Mouse (Mus musculus): ENCODE measurements around the gene Prep. TPM values are rescaled to one million over a fixed set of nuclear protein-coding genes. Genes with fewer than 3 reads are reported as not detected.

The Prep gene
- polyA plus RNA-seq, 1 experiment from 2014 or later: 26.9 TPM

DNA sequence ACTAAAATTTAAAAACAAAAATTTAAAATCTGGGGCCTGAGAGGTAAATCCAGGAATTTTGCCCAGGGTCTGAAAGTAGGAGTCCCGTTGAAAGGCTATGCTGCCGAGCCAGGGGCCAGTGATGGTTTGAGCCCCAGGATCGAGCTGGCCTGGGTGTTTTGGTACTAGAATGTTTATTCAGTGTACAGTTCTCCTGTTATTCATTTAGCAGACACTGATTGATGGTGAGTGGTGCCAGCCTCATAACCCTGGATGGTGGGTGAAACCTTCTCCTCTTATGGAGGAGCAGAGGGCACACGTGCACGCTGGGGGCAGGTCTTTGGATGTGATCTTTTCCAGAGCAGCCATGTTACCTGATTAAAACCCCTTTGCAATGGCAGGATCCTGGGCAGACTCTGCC lies 75.4 kb downstream of the Prep start:
- Histone ChIP-seq H3K27me3 (replicated peaks; ENCODE audit: control insufficient read depth, insufficient read depth, low read length) (no peaks in the 10 kb centered on the region), H3K4me1 (ENCODE audit: control insufficient read depth, insufficient read depth, low read depth, low read length) (peaks cover 13% of the 10 kb centered on the region), H3K36me3 (ENCODE audit: control insufficient read depth, insufficient read depth, low read length) (no peaks in the 10 kb centered on the region; the same call in 1 of the 2 replicates), H3K4me2 (ENCODE audit: low read length) (no peak overlapping the region), H3K9ac (ENCODE audit: low read depth, low read length) (no peak overlapping the region), H3K4me3 (ENCODE audit: low read length) (no peak overlapping the region), H3K27ac (ENCODE audit: low read depth, low read length) (no peak overlapping the region), H3K9me3 (ENCODE audit: control insufficient read depth, low read length) (no peaks in the 10 kb centered on the region)
- 81% methylated on average over 5 of the region's 5 CpGs for WGBS
- ATAC-seq: no peak

DNA sequence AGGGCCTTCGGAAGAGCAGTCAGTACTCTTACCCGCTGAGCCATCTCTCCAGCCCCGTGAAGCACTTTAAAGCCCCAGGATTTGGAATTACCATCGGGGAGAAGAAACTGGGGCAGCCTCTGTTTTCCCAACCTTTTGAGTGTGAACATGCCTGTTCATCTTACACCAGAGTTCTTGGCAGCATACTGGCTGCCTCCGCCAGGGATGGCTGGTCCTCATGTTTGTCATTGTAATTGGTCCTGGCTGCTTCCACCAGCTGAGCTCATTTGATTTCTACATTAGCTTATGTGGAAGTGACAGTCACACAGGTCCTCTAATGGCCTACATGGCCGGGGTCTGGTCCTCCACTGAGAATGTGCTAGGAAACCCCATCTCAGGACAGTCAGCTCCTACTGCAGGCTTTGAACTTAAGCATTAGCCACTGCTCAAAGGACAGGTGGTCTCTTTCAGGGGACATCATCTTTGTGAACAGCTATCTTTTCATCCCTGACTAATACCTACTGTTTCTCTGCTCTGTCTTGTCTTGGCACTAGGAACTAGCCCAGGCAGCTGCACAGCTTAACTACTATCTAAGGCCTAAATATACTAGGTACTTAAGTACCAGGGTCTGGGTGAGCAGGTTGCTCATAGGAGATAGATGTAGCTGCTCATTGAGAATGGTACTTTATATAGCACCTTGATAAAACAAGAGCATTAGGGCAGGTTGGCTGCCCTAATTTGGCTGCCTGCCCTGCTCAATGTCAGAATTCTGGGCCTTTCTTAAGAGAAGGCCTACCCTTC lies 77.2 kb downstream of the Prep start:
- Histone ChIP-seq H3K4me2 (ENCODE audit: low read length) (no peak overlapping the region), H3K27ac (ENCODE audit: low read depth, low read length) (no peak overlapping the region), H3K36me3 (ENCODE audit: control insufficient read depth, insufficient read depth, low read length) (peaks cover 2% of the 10 kb centered on the region; the same call in 1 of the 2 replicates), H3K27me3 (replicated peaks; ENCODE audit: control insufficient read depth, insufficient read depth, low read length) (no peaks in the 10 kb centered on the region), H3K4me3 (ENCODE audit: low read length) (no peak overlapping the region), H3K4me1 (ENCODE audit: control insufficient read depth, insufficient read depth, low read depth, low read length) (peaks cover 13% of the 10 kb centered on the region), H3K9ac (ENCODE audit: low read depth, low read length) (no peak overlapping the region), H3K9me3 (ENCODE audit: control insufficient read depth, low read length) (no peaks in the 10 kb centered on the region)
- ATAC-seq: no peak
- whole genome bisulfite sequencing: 86% methylated on average over 6 of the region's 6 CpGs

DNA sequence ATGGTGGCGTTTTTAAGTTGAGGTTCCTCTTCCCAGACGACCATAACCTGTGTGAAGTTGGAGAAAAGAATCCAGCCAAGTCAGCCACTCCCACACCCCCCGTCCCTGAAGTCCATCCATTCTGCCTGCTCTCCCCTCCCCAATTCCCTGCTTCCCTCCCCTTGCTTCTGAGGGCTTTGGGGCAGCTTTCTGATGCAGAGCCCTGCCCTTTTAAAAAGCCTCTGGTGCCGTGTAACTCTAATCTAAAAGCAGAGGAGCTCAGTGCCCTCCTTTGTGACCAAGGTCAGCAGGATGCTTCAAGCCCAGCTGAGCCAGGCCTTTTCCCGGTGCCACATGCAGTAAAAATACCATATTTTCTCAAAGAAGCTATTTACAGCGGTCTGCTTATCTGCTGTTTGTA lies 79.8 kb downstream of the Prep start:
- Histone ChIP-seq H3K4me2 (ENCODE audit: low read length) (no peak overlapping the region), H3K36me3 (ENCODE audit: control insufficient read depth, insufficient read depth, low read length) (peaks cover 3% of the 10 kb centered on the region)
- 16% methylated on average over 6 of the region's 6 CpGs for WGBS

DNA sequence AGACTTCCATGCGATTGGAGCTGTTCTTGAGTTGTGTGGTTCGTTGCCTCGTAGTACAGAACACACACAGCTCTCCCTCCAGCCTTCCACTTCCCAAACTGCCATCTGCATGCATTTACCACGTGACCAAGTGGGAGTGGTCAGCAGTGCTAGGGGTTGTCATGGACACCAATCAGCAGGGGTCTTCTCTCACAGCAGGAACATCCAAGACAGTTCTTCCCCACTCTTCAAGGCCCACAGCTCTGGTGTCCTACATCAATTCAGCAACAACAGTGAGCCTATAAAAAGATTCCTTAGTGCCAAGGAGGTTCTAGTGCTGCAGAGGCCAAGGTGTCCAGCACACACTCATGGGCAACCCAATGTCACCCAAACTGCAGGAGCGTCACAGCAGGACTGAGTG lies 84.1 kb downstream of the Prep start:
- Histone ChIP-seq H3K4me2 (ENCODE audit: low read length) (no peak overlapping the region), H3K9me3 (ENCODE audit: control insufficient read depth, low read length) (no peaks in the 10 kb centered on the region), H3K4me3 (ENCODE audit: low read length) (no peak overlapping the region), H3K27me3 (replicated peaks; ENCODE audit: control insufficient read depth, insufficient read depth, low read length) (no peaks in the 10 kb centered on the region), H3K27ac (ENCODE audit: low read depth, low read length) (0 out of 2 replicates have a peak overlapping the region, but pooled peaks have one; percentile 5), H3K36me3 (ENCODE audit: control insufficient read depth, insufficient read depth, low read length) (peaks cover 17% of the 10 kb centered on the region), H3K9ac (ENCODE audit: low read depth, low read length) (no peak overlapping the region), H3K4me1 (ENCODE audit: control insufficient read depth, insufficient read depth, low read depth, low read length) (peaks cover 11% of the 10 kb centered on the region; the same call in 1 of the 2 replicates)
- ATAC-seq: no peak
- WGBS: 48% methylated on average over 5 of the region's 5 CpGs

More for the DNA sequence above, 79.8 kb downstream of the Prep start:
- H3K9ac ChIP-seq (ENCODE audit: low read depth, low read length): no peak overlapping the region
- H3K4me1 ChIP-seq (ENCODE audit: control insufficient read depth, insufficient read depth, low read depth, low read length): peaks cover 11% of the 10 kb centered on the region; the same call in 1 of the 2 replicates
- no peak overlapping the region for H3K27ac ChIP-seq (ENCODE audit: low read depth, low read length)
- H3K4me3 ChIP-seq (ENCODE audit: low read length): no peak overlapping the region
- no peak for ATAC-seq
- H3K27me3 ChIP-seq (replicated peaks; ENCODE audit: control insufficient read depth, insufficient read depth, low read length): no peaks in the 10 kb centered on the region
- no peaks in the 10 kb centered on the region for H3K9me3 ChIP-seq (ENCODE audit: control insufficient read depth, low read length)

DNA sequence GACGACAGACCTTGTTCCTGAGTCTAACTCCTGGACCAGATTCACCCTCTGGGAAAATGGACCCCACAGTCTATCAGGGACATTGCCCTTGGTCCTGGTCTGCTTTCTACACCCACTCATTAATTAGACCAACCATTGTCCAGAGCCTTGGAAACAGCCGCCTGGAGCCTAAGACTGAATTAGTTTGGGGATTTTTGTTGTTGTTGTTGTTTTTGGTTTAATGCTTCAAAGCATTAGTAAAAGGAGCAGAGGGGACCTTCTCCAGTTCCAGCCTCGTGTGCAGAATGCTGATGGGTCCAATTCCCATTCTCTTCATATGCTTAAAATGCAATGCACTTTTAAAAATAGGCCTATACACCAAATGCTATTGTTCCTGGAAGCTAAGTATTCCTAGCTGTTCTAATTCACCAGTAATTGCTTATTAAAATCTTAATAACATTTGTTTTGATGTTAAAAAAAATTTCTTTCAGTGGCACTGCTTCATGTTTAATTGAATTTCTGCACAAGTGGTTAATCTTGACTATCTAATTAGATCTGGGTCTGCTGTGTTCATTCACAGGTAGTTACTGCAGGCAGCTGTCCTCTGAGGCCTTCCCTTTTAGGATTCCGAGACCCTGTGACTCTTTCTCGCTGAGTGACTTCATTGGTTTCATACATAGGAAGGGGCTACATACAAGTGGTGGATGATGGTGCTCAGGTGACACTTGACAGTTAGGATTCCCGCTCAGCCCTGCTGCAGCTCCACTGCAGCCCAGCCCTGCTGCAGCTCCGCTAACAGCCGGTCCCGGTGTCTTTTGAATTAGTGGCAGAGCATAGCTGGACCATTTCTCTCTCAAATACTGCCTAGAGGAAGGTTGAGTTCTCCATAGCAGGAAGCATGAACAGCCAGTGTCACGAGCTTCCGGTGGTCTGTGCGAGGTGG lies 85.0 kb downstream of the Prep start:
- Histone ChIP-seq H3K4me3 (ENCODE audit: low read length) (no peak overlapping the region), H3K4me2 (ENCODE audit: low read length) (no peak overlapping the region), H3K36me3 (ENCODE audit: control insufficient read depth, insufficient read depth, low read length) (peaks cover 17% of the 10 kb centered on the region), H3K4me1 (ENCODE audit: control insufficient read depth, insufficient read depth, low read depth, low read length) (peaks cover 6% of the 10 kb centered on the region; the same call in 1 of the 2 replicates), H3K27ac (ENCODE audit: low read depth, low read length) (peak overlapping the region; percentile 60), H3K9me3 (ENCODE audit: control insufficient read depth, low read length) (no peaks in the 10 kb centered on the region), H3K27me3 (replicated peaks; ENCODE audit: control insufficient read depth, insufficient read depth, low read length) (no peaks in the 10 kb centered on the region), H3K9ac (ENCODE audit: low read depth, low read length) (no peak overlapping the region)
- 74% methylated on average over 12 of the region's 12 CpGs for WGBS
- ATAC-seq: peak; percentile 67

DNA sequence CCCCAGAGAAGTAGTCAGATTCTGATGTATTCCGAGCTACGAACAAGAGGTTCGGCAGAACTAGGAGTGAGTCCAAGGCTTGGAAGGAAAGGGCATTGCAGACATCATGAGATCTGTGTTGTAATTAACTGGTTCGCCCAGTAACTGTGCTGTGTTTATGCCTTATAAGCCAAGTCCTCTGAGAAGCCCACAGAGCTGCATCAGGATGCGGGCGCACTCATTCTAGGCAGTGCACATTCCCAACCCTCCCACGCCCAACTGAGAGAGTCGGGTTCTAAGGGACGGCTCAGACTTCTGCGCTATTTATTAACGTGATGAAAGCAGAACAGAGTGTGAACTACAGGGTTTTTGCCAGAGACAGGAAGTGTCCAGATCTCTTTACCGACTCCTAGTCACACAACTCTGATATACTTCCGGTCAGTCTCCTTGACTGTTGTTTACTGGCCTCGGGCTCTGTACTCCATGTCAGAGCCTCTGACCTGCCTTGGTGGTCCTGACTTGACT lies 87.6 kb downstream of the Prep start:
- Histone ChIP-seq H3K36me3 (ENCODE audit: control insufficient read depth, insufficient read depth, low read length) (peaks cover 27% of the 10 kb centered on the region), H3K4me2 (ENCODE audit: low read length) (no peak overlapping the region), H3K27me3 (replicated peaks; ENCODE audit: control insufficient read depth, insufficient read depth, low read length) (no peaks in the 10 kb centered on the region), H3K4me3 (ENCODE audit: low read length) (no peak overlapping the region), H3K9me3 (ENCODE audit: control insufficient read depth, low read length) (no peaks in the 10 kb centered on the region), H3K4me1 (ENCODE audit: control insufficient read depth, insufficient read depth, low read depth, low read length) (peaks cover 3% of the 10 kb centered on the region; the same call in 1 of the 2 replicates), H3K9ac (ENCODE audit: low read depth, low read length) (no peak overlapping the region), H3K27ac (ENCODE audit: low read depth, low read length) (no peak overlapping the region)
- 96% methylated on average over 14 of the region's 14 CpGs for WGBS
- no peak for ATAC-seq

DNA sequence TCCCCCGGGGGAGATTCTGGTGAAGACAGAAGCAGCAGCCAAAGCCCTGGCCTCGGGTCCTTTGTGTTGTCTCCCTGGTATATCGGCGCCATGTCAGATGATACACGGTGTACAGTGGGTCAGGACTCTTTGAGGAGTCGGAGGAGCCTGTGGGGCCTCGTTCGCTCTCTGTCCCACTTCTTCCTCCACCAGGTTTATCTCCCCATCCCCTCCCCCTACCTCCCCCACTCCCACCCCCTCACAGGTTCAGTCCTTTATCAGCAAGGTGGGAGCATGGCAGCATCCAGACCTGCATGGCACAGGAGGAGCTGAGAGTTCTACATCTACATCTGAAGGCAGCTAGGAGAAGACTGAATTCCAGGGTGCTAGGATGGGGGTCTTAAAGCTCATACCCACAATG lies 98.8 kb downstream of the Prep start:
- ATAC-seq: no peak
- Histone ChIP-seq H3K36me3 (ENCODE audit: control insufficient read depth, insufficient read depth, low read length) (peaks cover under 1% of the 10 kb centered on the region; the same call in 1 of the 2 replicates), H3K27ac (ENCODE audit: low read depth, low read length) (no peak overlapping the region), H3K9ac (ENCODE audit: low read depth, low read length) (no peak overlapping the region), H3K27me3 (replicated peaks; ENCODE audit: control insufficient read depth, insufficient read depth, low read length) (no peaks in the 10 kb centered on the region), H3K4me2 (ENCODE audit: low read length) (no peak overlapping the region), H3K9me3 (ENCODE audit: control insufficient read depth, low read length) (no peaks in the 10 kb centered on the region), H3K4me1 (ENCODE audit: control insufficient read depth, insufficient read depth, low read depth, low read length) (no peaks in the 10 kb centered on the region), H3K4me3 (ENCODE audit: low read length) (no peak overlapping the region)
- whole genome bisulfite sequencing: 90% methylated on average over 8 of the region's 8 CpGs

DNA sequence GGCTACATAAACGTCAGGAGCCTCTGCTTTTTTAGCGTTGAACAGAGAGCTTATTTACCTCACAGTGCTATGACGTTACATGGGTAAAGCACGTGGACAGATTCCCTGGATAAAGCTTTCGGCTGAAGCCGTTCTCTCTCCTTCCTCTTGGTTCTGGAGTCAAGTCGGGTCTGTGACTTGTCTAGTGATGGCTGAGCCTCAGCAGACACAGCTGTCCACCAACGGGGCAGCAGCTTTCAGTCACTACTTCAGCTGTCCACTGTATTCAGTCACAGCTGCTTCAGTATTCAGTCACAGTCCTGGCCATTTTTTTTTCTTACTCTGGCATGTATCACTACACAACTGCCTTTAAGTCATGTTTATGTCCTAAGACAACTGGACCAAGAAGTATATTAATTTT lies 106.9 kb downstream of the Prep start:
- Histone ChIP-seq H3K9me3 (ENCODE audit: control insufficient read depth, low read length) (no peaks in the 10 kb centered on the region), H3K27ac (ENCODE audit: low read depth, low read length) (no peak overlapping the region), H3K4me1 (ENCODE audit: control insufficient read depth, insufficient read depth, low read depth, low read length) (no peaks in the 10 kb centered on the region), H3K9ac (ENCODE audit: low read depth, low read length) (no peak overlapping the region), H3K27me3 (replicated peaks; ENCODE audit: control insufficient read depth, insufficient read depth, low read length) (no peaks in the 10 kb centered on the region), H3K36me3 (ENCODE audit: control insufficient read depth, insufficient read depth, low read length) (no peaks in the 10 kb centered on the region), H3K4me2 (ENCODE audit: low read length) (no peak overlapping the region), H3K4me3 (ENCODE audit: low read length) (no peak overlapping the region)
- ATAC-seq: no peak
- 85% methylated on average over 8 of the region's 8 CpGs for WGBS

DNA sequence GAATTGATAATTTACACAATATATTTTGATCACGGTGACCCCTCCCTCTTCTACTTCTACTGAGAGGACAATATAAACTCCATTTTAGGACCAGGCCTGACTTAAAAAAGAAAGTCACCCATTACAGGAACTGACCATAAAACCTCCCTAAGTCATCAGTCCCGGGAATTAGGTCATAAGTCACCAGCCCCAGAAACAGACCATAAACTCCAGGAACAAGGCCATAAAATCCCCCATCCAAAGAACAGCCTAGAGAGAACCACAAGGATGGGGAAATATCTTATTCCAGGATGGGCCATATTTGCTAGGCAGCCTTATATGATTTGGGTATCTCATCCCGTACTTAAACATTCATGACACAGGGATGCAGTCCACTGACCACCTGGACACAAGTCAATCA lies 107.3 kb downstream of the Prep start:
- no peak overlapping the region for H3K27ac ChIP-seq (ENCODE audit: low read depth, low read length)
- no peak overlapping the region for H3K4me3 ChIP-seq (ENCODE audit: low read length)
- H3K9me3 ChIP-seq (ENCODE audit: control insufficient read depth, low read length): no peaks in the 10 kb centered on the region
- H3K36me3 ChIP-seq (ENCODE audit: control insufficient read depth, insufficient read depth, low read length): no peaks in the 10 kb centered on the region
- no peaks in the 10 kb centered on the region for H3K27me3 ChIP-seq (replicated peaks; ENCODE audit: control insufficient read depth, insufficient read depth, low read length)
- no peak overlapping the region for H3K4me2 ChIP-seq (ENCODE audit: low read length)
- H3K9ac ChIP-seq (ENCODE audit: low read depth, low read length): no peak overlapping the region
- whole genome bisulfite sequencing: 93% methylated on average over 3 of the region's 3 CpGs
- H3K4me1 ChIP-seq (ENCODE audit: control insufficient read depth, insufficient read depth, low read depth, low read length): no peaks in the 10 kb centered on the region
- no peak for ATAC-seq

All from hindbrain, embryonic 16.5 days (tissue).